Mouse (Mus musculus) myocyte (in vitro differentiated cells): ENCODE measurements at regions not wholly inside any gene's neighbourhood (a gene's known extent, or its start where the extent isn't known, plus 50 kb on each side); places are given as distances from the start of the nearest gene placed in this dataset.

ENCODE experiments used
- MYOG ChIP-seq, 3 experiments: IDR thresholded peaks; one replicate each; pipeline ENCODE4 v1.6.1; 2011; ENCODE audit warnings: control low read depth in 2 of 3, low read depth in 2 of 3, mild to moderate bottlenecking in 2 of 3; ENCODE audit not compliant: insufficient read length in 2 of 3, control insufficient read depth in 1 of 3, insufficient read depth in 1 of 3
- POLR2A ChIP-seq: IDR thresholded peaks from one replicate; pipeline ENCODE4 v1.6.1; 2011; ENCODE audit warnings: low read depth, mild to moderate bottlenecking, control low read depth, moderate library complexity; ENCODE audit not compliant: insufficient read length
- REST ChIP-seq: IDR thresholded peaks from one replicate; pipeline ENCODE4 v1.6.1; 2011; ENCODE audit warnings: mild to moderate bottlenecking, control low read depth, moderate library complexity; ENCODE audit not compliant: insufficient read depth, insufficient read length

DNA sequence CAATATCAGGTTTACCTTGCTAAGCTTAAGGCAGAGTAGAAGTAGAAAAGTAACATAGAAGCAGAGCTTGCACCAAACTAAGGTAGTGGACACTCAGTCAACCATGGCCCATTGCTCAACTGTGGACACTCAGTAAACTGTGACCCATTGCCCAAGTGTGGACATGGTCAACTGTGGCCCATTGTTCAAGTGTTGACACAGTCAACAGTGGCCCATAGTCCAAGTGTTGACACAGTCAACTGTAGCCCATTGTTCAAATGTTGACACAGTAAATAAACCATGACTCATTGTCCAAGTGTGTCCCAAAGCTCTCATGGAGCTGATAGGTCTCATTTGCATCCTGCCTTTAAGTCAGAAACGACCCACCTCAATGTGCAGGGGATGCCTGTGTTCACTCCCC lies 232.1 kb downstream of the Cdh26 start:
- no peak for TF ChIP-seq MYOG (IDR thresholded peaks at IDR 0.05; ENCODE audit: control insufficient read depth in 1 of 3, insufficient read depth in 1 of 3, insufficient read length in 2 of 3, low read depth in 2 of 3)
- TF ChIP-seq POLR2A: no peak
- TF ChIP-seq REST: no peak
